Mouse (Mus musculus) neural tube, embryonic 11.5 days (tissue): Measurements from ENCODE around the gene Lrrk1. TPM values are rescaled to one million over a fixed set of nuclear protein-coding genes. Genes with fewer than 3 reads are reported as not detected.

ENCODE experiments used
- ATAC-seq: fragments of 200-750 bp; cut with Nextera tagmentation; 2 replicates; pipeline ENCODE4 v1.8.0; 2017; ENCODE audit warnings: moderate number of reproducible peaks, mild to moderate bottlenecking, moderate TSS enrichment, moderate library complexity; ENCODE audit not compliant: insufficient read depth, low FRiP score, low TSS enrichment
- DNase-seq: peaks from one replicate; pipeline ENCODE4 v3.0.0-alpha.2; 2015; ENCODE audit warnings: low spot score
- H3K27ac ChIP-seq: fragments of 300-500 bp; sonication (generic); 2 replicates; pipeline ENCODE4 v1.5.1; 2014; ENCODE audit warnings: low read depth, mild to moderate bottlenecking, low read length
- H3K27me3 ChIP-seq: fragments of 300-500 bp; sonication (generic); 2 replicates; pipeline ENCODE4 v1.6.1; 2014; ENCODE audit warnings: mild to moderate bottlenecking, low read length, mixed read lengths; ENCODE audit not compliant: control insufficient read depth, insufficient read depth
- H3K36me3 ChIP-seq: fragments of 300-500 bp; sonication (generic); 2 replicates; pipeline ENCODE4 v1.6.1; 2014; ENCODE audit warnings: mild to moderate bottlenecking, low read length, moderate library complexity, mixed read lengths; ENCODE audit not compliant: control insufficient read depth, insufficient read depth
- H3K4me1 ChIP-seq: fragments of 300-500 bp; sonication (generic); 2 replicates; pipeline ENCODE4 v1.6.1; 2014; ENCODE audit warnings: low read length, mixed read lengths; ENCODE audit not compliant: control insufficient read depth, insufficient read depth
- H3K4me2 ChIP-seq: fragments of 300-500 bp; sonication (generic); 2 replicates; pipeline ENCODE4 v1.6.1; 2014; ENCODE audit warnings: low read depth, mild to moderate bottlenecking, moderate library complexity
- H3K4me3 ChIP-seq: fragments of 300-500 bp; sonication (generic); 2 replicates; pipeline ENCODE4 v1.5.1; 2014; ENCODE audit warnings: low read depth, low read length
- H3K9ac ChIP-seq: fragments of 300-500 bp; sonication (generic); 2 replicates; pipeline ENCODE4 v1.6.1; 2014; ENCODE audit warnings: mild to moderate bottlenecking, low read length
- H3K9me3 ChIP-seq: fragments of 300-500 bp; sonication (generic); 2 replicates; pipeline ENCODE4 v1.6.1; 2016; ENCODE audit warnings: low read length; ENCODE audit not compliant: control insufficient read depth
- whole genome bisulfite sequencing: fragments of 180-500 bp; shearing (Covaris S2); extraction: QIAGEN DNeasy Blood & Tissue Kit; methylation state at CpG from one replicate; pipeline ENCODE4 v1.1.7; 2014; 5-methylcytosine and 5-hydroxymethylcytosine counted together
- polyA plus RNA-seq: library from polyadenylated mRNA; unstranded; fragments of >200 nt; fragmentation: Nextera tagmentation; extraction: Ambion mirVana; gene quantifications from 2 replicates; pipeline ENCODE4 v1.2.1, GENCODE M21; 2014

Lrrk1 gene
- polyA plus RNA-seq, 1 experiment from 2014 or later, result 7.0 TPM

- H3K4me2 ChIP-seq, result no peak overlapping the region
- H3K4me3 ChIP-seq, result no peak overlapping the region
- no peak for DNase-seq
- ATAC-seq, result no peak
- no peak overlapping the region for H3K9ac ChIP-seq
- H3K4me1 ChIP-seq, result no peaks in the 10 kb centered on the region
- 89% methylated on average over 6 of the region's 6 CpGs for WGBS
- no peaks in the 10 kb centered on the region for H3K9me3 ChIP-seq
- H3K27ac ChIP-seq, result no peak overlapping the region
- H3K27me3 ChIP-seq, result no peaks in the 10 kb centered on the region
- H3K36me3 ChIP-seq, result no peaks in the 10 kb centered on the region
Measured at GRCm38 (mm10) chr7:66370970-66371369, 17.2 kb downstream of the Lrrk1 start.

GRCm38 (mm10) chr7:66369934-66370445 lies 18.2 kb downstream of the Lrrk1 start:
- WGBS, result 62% methylated on average over 5 of the region's 5 CpGs
- DNase-seq, result no peak
- Histone ChIP-seq H3K27ac (no peak overlapping the region), H3K4me3 (no peak overlapping the region), H3K9me3 (no peaks in the 10 kb centered on the region), H3K36me3 (no peaks in the 10 kb centered on the region), H3K9ac (no peak overlapping the region), H3K4me1 (no peaks in the 10 kb centered on the region), H3K27me3 (no peaks in the 10 kb centered on the region), H3K4me2 (no peak overlapping the region)
- ATAC-seq, result no peak

DNA sequence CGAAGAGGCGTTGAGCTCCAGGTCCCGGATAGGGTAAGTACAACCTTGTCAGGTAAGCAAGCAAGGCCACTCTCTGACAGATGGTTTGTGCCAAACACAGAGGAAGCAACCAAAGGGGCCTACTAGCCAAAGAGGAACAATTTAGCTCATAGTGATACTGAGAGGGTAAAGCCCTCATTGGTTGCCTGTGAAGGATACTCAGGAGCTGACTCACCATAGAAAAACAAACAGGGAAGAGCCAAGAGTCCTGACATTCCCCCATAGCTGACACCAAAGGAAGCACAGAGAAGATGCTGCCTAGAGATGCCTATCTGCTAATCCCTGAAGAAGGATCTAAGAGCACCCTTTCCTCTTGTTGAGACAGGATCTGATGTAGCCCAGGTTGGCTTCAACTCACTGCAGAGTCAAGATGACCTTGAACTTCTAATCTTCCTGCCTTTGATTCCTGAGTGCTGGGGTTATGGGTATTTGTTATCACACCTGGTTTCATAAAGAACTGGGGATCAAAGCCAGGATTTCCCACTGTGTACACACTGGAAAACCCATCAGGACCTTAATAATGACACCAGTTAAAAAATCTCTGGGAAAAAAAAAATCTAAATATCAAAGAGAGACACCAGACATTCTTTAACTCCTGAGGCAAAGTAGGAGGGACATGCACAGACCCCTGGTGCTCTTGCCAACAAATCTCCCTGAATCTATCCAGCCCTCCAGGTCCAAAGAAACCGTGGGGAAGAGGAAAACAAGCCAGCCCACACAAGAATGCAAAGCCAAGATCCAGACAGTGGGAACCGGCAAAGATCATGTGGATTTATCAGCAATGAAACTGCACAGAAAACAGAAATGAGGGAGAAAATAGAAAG lies 18.8 kb downstream of the Lrrk1 start:
- Histone ChIP-seq H3K36me3 (no peaks in the 10 kb centered on the region), H3K4me3 (no peak overlapping the region), H3K27ac (no peak overlapping the region), H3K9ac (no peak overlapping the region), H3K27me3 (no peaks in the 10 kb centered on the region), H3K4me2 (no peak overlapping the region), H3K4me1 (no peaks in the 10 kb centered on the region), H3K9me3 (no peaks in the 10 kb centered on the region)
- 75% methylated on average over 5 of the region's 5 CpGs for WGBS
- ATAC-seq, result no peak
- no peak for DNase-seq

- no peak within 1 kb of the TSS for H3K27ac ChIP-seq
- no peak within 1 kb of the TSS for H3K9ac ChIP-seq
- H3K4me1 ChIP-seq, result no peaks in the 10 kb centered on the region
- no peak within 1 kb of the TSS for H3K4me2 ChIP-seq
- 65% methylated on average over 2 of the region's 2 CpGs for WGBS
- no peak for ATAC-seq
- DNase-seq, result no peak
- no peaks in the 10 kb centered on the region for H3K9me3 ChIP-seq
- no peaks in the 10 kb centered on the region for H3K36me3 ChIP-seq
- H3K27me3 ChIP-seq, result no peaks in the 10 kb centered on the region
- no peak within 1 kb of the TSS for H3K4me3 ChIP-seq
Measured at GRCm38 (mm10) chr7:66365904-66366303, 22.2 kb downstream of the Lrrk1 start, which contains the start of gene Gm10974. Gene Gm10974, plus strand, starts transcription at chr7:66365905.

DNA sequence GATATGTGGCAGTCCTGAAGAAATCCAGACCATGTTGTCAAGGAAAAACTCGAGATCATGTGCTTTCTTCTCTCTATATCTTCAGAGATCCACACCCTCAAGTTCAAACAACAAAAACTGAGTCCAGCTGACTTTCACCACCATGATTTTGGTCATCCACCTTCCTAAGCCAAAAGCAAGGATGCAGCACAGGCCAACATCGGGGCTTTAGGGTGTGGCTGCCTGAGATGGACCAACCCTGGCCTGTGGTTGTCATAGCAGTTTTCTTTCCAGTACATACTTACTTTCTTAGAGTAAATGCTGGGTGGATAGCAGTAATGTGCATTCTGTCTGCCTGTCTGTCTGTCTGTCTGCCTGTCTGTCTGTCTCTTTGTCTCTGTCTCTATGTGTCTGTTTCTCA lies 22.7 kb downstream of the Lrrk1 start:
- Histone ChIP-seq H3K27ac (no peak overlapping the region), H3K27me3 (no peaks in the 10 kb centered on the region), H3K4me1 (no peaks in the 10 kb centered on the region), H3K36me3 (no peaks in the 10 kb centered on the region), H3K9me3 (no peaks in the 10 kb centered on the region), H3K9ac (no peak overlapping the region), H3K4me3 (no peak overlapping the region), H3K4me2 (no peak overlapping the region)
- 75% methylated on average over 2 of the region's 2 CpGs for WGBS
- DNase-seq (no peak), ATAC-seq (no peak)

DNA sequence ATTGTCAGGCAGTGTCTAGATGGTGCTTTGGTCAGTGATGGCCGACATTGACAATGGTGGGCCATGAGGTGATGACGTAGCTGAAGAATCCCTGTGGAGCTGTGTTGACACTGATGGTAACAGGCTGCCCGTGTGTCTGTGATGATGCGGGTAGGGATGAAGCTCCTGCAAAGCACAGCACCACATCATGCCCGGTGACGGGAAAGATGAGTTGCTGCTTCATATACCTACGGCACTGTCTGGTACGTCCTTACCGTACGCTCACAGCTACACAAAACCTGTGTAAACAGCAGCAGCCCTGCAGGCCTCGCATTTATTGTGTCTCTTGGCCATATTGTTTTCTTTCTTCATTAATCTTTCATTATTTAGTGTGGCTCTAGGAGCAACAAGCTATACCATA lies 23.7 kb downstream of the Lrrk1 start:
- H3K4me3 ChIP-seq, result no peak overlapping the region
- H3K36me3 ChIP-seq, result no peaks in the 10 kb centered on the region
- no peaks in the 10 kb centered on the region for H3K9me3 ChIP-seq
- H3K27me3 ChIP-seq, result no peaks in the 10 kb centered on the region
- no peak overlapping the region for H3K27ac ChIP-seq
- ATAC-seq (no peak), DNase-seq (no peak)
- WGBS, result 92% methylated on average over 11 of the region's 11 CpGs
- no peak overlapping the region for H3K4me2 ChIP-seq
- H3K4me1 ChIP-seq, result no peaks in the 10 kb centered on the region
- H3K9ac ChIP-seq, result no peak overlapping the region

DNA sequence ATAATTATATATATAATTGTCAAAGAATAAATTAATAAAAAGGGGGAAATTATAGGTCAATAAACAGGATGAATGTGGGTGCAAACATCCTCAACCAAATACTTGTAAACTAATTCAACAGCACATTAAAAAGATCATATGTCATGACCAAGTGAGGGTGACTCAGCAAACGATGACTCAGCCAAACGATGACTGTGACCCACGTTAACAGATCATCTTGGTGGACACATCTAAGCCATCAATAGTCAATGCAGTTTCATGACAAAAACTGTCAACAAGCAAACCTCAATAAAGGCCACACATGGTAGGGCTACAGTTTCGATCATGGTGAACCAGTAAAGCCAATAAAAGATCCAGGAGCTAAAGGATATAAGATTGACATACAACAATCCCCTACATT lies 29.1 kb downstream of the Lrrk1 start:
- Histone ChIP-seq H3K27me3 (no peaks in the 10 kb centered on the region), H3K36me3 (no peaks in the 10 kb centered on the region), H3K27ac (no peak overlapping the region), H3K9me3 (no peaks in the 10 kb centered on the region), H3K4me2 (no peak overlapping the region), H3K4me3 (no peak overlapping the region), H3K9ac (no peak overlapping the region), H3K4me1 (no peaks in the 10 kb centered on the region)
- DNase-seq, result no peak
- 92% methylated on average over 4 of the region's 4 CpGs for WGBS
- no peak for ATAC-seq

GRCm38 (mm10) chr7:66358461-66358860 lies 29.7 kb downstream of the Lrrk1 start:
- Histone ChIP-seq H3K4me3 (no peak overlapping the region), H3K9ac (no peak overlapping the region), H3K27ac (no peak overlapping the region), H3K4me2 (no peak overlapping the region), H3K9me3 (no peaks in the 10 kb centered on the region), H3K27me3 (no peaks in the 10 kb centered on the region), H3K4me1 (no peaks in the 10 kb centered on the region), H3K36me3 (no peaks in the 10 kb centered on the region)
- no peak for ATAC-seq
- DNase-seq, result no peak
- 97% methylated on average over 3 of the region's 3 CpGs for WGBS
